Mouse (Mus musculus) testis, adult 2 months (tissue): ENCODE results near the gene Cct8.

Experiments
- CTCF ChIP-seq: fragments of 200-500 bp; IDR thresholded peaks from 2 replicates; pipeline ENCODE4 v1.5.1; 2012; ENCODE audit warnings: low read depth, mild to moderate bottlenecking, inconsistent platforms, low read length, moderate library complexity; ENCODE audit not compliant: control insufficient read depth, insufficient read depth, insufficient replicate concordance
- POLR2A ChIP-seq: fragments of 200-500 bp; IDR thresholded peaks from 2 replicates; pipeline ENCODE4 v1.6.1; 2012; ENCODE audit warnings: low read depth, mild to moderate bottlenecking, inconsistent platforms, low read length, moderate library complexity; ENCODE audit not compliant: control insufficient read depth

GRCm38 (mm10) chr16:87455180-87455611 is 40.5 kb downstream of the Cct8 start:
- TF ChIP-seq CTCF: no peak
- no peak for TF ChIP-seq POLR2A
